Mouse (Mus musculus) liver, embryonic 18 days (tissue): Measurements from ENCODE around the gene Cfap65. TPM values are rescaled to one million over a fixed set of nuclear protein-coding genes. Genes with fewer than 3 reads are reported as not detected.

Source experiments
- polyA plus RNA-seq: library from polyadenylated mRNA; depleted of rRNA; stranded (reverse); fragments of >200 nt; gene quantifications from 2 replicates; pipeline ENCODE4 v1.2.3, GENCODE M21; 2012; rRNA removed

Cfap65 gene
- not detected in 2 replicates for polyA plus RNA-seq

DNA sequence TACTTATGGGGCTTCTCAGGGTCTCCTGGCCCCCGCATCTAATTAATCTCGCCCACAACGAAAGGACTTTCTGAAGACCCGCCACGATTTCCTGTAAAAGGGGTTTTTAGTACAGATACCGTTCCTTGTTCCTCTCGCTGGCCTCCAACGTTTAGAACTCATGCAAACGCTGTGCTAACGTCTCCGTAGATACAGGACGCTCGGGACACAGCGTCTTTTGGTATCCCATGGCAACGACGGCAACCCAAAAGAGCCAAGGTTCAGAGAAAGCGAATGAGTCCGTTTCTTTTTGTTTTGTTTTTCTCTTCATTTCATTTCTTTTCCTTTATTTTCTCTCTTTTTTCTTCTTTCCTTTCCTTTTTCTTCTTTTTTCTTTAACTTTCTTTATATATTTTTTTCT is at the start of gene Cfap65:
Cfap65 (minus strand) TSS at position 198 of the 400 bp plus-strand sequence.

DNA sequence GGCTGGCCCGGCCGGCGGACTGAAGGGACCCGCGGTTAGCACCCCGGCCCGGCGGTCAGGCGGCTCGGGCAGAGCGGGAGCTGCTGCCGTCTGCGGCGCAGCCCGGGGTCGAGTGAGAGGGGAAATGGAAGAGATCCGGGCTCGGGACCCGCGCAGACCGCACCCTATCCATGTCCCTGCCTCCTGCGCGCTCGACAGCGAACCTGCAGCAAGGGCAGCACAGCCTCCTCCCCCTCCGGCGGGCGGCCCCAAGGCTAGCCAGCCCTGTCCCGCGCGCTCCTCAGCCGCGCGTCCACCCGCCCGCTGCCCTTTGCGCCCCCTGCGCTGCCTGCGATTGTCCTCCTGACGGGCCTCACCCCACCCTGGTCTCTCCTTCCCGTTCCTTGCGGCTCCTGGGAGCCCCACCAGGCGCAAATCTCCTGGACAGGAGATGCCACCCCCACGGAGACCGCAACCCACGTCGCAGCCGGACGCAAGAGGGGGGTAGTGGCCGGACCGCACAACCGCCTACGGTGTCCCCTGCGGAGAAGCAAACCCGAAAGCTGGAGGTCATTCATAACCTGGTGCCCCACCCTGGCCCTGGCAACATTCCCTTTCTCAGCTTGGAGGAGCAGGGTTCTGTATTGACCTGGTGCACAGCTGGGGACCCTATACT is 16.3 kb upstream of the Cfap65 start, which contains the start of gene Ihh:
Ihh (minus strand) TSS at position 117 of the 655 bp plus-strand sequence.

DNA sequence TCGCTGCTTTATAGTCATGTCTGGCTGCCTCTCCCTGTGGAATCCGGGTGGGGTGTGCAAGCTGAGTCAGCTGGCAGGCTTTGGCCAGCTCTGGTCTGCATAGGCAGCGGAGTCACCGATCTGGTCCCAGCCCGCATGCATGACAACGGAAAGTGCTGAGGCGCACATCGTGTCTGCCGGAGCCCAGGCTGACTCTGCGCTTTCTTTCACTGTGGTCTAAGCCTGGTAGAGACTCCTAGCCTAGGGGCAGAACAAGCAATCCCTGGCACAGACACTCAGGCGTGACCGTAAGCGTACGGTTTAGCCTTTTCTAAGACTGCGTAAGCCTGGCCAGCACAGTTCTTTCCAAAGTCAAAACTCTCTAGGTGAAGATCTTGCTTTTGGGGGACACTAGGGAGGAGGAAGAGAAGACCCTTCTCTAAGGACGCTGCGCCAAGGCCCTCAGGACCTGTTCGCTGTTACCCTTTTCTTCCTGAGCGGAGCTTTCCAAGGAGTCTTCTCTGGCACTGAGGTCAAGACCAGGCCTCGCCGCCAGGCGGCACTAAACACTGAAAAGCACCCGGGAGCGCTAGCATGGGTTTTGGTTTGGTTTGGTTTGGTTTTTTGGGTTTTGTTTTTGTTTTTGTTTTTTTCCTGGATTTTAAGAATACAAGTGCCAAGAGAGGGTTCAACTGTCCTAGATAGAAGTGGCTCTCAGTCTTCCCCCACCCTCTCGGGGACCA is 42.1 kb downstream of the Cfap65 start, which contains the start of gene Cryba2:
Cryba2 (minus strand) TSS at position 10 of the 722 bp plus-strand sequence.

DNA sequence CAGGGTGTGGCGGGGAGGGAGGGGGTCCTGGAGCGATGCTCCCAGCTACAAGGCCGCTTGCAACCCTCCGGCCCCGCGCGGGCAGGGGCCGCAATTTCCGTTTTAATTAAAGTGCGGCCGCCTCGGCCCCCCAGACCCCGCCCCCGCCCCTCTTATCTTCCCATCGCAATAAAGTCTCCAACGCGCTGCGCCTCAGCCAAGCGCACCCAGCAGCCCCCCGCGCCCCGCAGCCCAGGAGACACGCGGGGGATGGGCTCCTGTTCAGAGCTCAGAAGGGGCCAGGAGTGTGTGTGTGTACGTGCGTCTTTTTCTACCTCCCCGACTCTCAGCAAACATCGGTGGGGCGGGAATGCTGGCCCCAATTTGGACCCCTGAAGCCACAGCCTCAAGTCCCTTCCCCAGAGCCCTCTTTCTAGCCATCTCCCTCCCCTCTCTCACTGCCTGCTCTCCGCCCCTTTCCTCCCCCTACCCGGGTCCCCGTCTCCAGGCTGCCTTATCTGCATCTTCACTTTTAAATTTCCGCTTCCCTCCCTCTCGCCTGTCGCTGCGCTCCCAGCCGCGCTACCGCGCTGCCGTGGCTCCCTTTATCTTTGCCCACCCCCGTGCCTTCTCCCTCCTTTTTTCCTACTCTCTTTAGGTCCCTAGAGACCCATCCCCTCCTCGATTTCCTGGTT is 49.9 kb downstream of the Cfap65 start, which contains the start of gene Fev:
Fev (minus strand) TSS at position 51 of the 674 bp plus-strand sequence.

DNA sequence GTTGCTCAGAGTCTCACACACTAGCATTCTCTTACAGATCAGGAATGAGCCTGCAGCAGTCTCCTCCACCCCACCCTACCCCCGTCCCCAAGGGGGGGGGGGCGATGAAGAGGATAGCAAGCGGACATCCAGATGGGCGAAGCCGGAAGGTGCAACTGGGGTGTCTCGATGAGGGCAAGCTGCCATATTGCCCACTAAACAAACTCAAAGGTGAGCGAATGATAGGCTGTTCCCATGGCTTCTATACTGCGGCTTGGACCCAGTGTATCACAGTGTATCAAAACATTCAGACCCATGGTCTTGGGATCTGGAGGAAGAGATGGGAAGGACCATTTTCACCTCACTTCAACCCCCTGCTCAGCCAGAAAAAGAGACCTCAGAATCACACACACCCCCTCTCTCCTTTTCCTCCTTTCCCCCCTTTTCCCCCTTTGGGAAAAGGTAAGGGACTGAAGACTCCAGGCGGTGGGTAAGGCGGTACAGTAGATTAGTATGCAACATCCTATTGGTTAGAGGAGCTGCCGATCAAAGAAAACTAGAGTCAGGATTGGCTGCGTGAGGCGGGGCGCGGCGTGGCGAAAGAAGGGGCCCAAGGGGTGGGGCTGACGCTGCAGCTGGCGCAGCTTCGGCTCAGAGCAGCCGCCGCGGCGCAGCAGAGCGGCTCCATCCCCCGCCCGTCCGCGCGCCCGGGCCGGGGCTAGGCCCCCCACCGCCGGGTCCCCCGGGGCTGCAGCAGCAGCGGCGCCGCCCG is 80.9 kb downstream of the Cfap65 start, which contains the start of gene Cdk5r2:
Cdk5r2 (plus strand) TSS at position 629 of the 751 bp plus-strand sequence.

Other genes starting within 250 kb of the Cfap65 start
- 30.0 and 34.2 TPM in 2 replicates for gene Cyp27a1, start 222.0 kb downstream of the Cfap65 start, polyA plus RNA-seq
- 0.12 and 0.22 TPM in 2 replicates for gene Prkag3, start 186.4 kb downstream of the Cfap65 start, polyA plus RNA-seq
- 0.06 and 0.07 TPM in 2 replicates for gene Wnt6, start 163.7 kb downstream of the Cfap65 start, polyA plus RNA-seq
- gene Wnt10a, start 144.1 kb downstream of the Cfap65 start, polyA plus RNA-seq, result not detected in 2 replicates
- 0.01 TPM in 1 of 2 replicates, not detected in the other for gene Cdk5r2, start 80.7 kb downstream of the Cfap65 start, polyA plus RNA-seq
- gene Fev, start 50.2 kb downstream of the Cfap65 start, polyA plus RNA-seq, result 0.02 TPM in 1 of 2 replicates, not detected in the other
- not detected in 2 replicates for gene Cryba2, start 42.5 kb downstream of the Cfap65 start, polyA plus RNA-seq
- gene Ihh, start 16.1 kb upstream of the Cfap65 start, polyA plus RNA-seq, result 7.8 and 8.2 TPM in 2 replicates
- gene Nhej1, start 189.6 kb upstream of the Cfap65 start, polyA plus RNA-seq, result 2.2 and 2.3 TPM in 2 replicates
- 1.2 TPM in 2 replicates for gene Slc23a3, start 198.3 kb upstream of the Cfap65 start, polyA plus RNA-seq
- 26.9 and 31.0 TPM in 2 replicates for gene Cnppd1, start 207.1 kb upstream of the Cfap65 start, polyA plus RNA-seq
- gene Retreg2, start 207.2 kb upstream of the Cfap65 start, polyA plus RNA-seq, result 50.7 and 54.5 TPM in 2 replicates
- gene Zfand2b, start 233.0 kb upstream of the Cfap65 start, polyA plus RNA-seq, result 41.4 and 42.2 TPM in 2 replicates
- 25.8 and 25.9 TPM in 2 replicates for gene Abcb6, start 244.8 kb upstream of the Cfap65 start, polyA plus RNA-seq